Mouse (Mus musculus) heart, embryonic 12.5 days (tissue): Measurements from ENCODE around the gene Larp6. TPM values are rescaled to one million over a fixed set of nuclear protein-coding genes. Genes with fewer than 3 reads are reported as not detected.

Experiments
- polyA plus RNA-seq: library from polyadenylated mRNA; unstranded; fragments of >200 nt; fragmentation: Nextera tagmentation; extraction: Ambion mirVana; gene quantifications from 2 replicates; pipeline ENCODE4 v1.2.1, GENCODE M21; 2016

Gene Larp6
- polyA plus RNA-seq, 1 experiment from 2014 or later: 0.87 TPM

Other genes starting within 250 kb of the Larp6 start
- 12.4 and 14.0 TPM in 2 replicates for gene Thsd4, start 190.9 kb upstream of the Larp6 start, polyA plus RNA-seq
- 10.3 and 12.2 TPM in 2 replicates for gene Lrrc49, start 24.8 kb upstream of the Larp6 start, polyA plus RNA-seq
- 38.9 and 39.0 TPM in 2 replicates for gene Uaca, start 81.6 kb downstream of the Larp6 start, polyA plus RNA-seq